ENCODE assay signal across 31 mouse cellular contexts in genomic region chr9:61803555-61803954, GRCm38 (mm10).
DNase-seq lines count a peak whose midpoint lies in the region; ATAC-seq and TF ChIP-seq lines count a peak whose summit lies in the region.
"Had no signal": no experiment of that assay in that cellular context is flagged by ENCODE, and none has a peak within 500 bp of the region (broad histone marks: within the 10 kb centered on the region; RNA-seq: fewer than 3 reads in every experiment).

No protein-coding gene starts in this region.

- H3K4me2 ChIP-seq in midbrain, postnatal 0 days (ENCODE audit: low read depth, low read length, poor library complexity, severe bottlenecking): no peak overlapping the region
- H3K4me2 ChIP-seq: embryonic facial prominence, embryonic 15.5 days; forebrain, embryonic 13.5 days; heart, embryonic 15.5 days; liver, embryonic 12.5 days; neural tube, embryonic 12.5 days had no signal

- no peak overlapping the region for H3K4me3 ChIP-seq in midbrain, embryonic 10.5 days
- no peak overlapping the region for H3K4me3 ChIP-seq in midbrain, postnatal 0 days (ENCODE audit: low read depth, low read length)
- H3K4me3 ChIP-seq: embryonic facial prominence, embryonic 15.5 days; forebrain, embryonic 13.5 days; heart, embryonic 10.5 days; heart, embryonic 15.5 days; liver, embryonic 12.5 days; megakaryocyte, embryonic 14.5 days; neural tube, embryonic 12.5 days had no signal

- WGBS in midbrain, embryonic 10.5 days: 56% methylated on average over 3 of the region's 3 CpGs
- WGBS in midbrain, postnatal 0 days: 49% methylated on average over 3 of the region's 3 CpGs

- DNase-seq in embryo, embryonic 10 days (ENCODE audit: low spot score): peak; percentile 42
- no peak for DNase-seq in embryo, embryonic 9.5 days (ENCODE audit: extremely low spot score)
- peak; percentile 26 for DNase-seq in midbrain, embryonic 10.5 days (ENCODE audit: low spot score)
- no peak for DNase-seq in midbrain, postnatal 0 days (ENCODE audit: low spot score)
- DNase-seq in retina, embryonic 14.5 days (ENCODE audit: low spot score): peak; percentile 37
- DNase-seq in retina, postnatal 1 day: no peak
- no peak for DNase-seq in layer of hippocampus, adult 11-12 months (ENCODE audit: low spot score)
- DNase-seq: adrenal gland, adult 2 months; adrenal gland, postnatal 36 days; cerebellum, adult 2 months; cerebellum, postnatal 25 days; gastrocnemius, postnatal 14 days; kidney, adult 8-10 months; kidney, postnatal 4 days; layer of hippocampus, postnatal 36 days; left cerebral cortex, postnatal 4 days; liver, postnatal 0 days; lung, postnatal 36 days; right cerebral cortex, postnatal 14 days; thymus, postnatal 4 days had no signal

- peaks cover 38% of the 10 kb centered on the region for H3K27me3 ChIP-seq in midbrain, embryonic 10.5 days (ENCODE audit: low read depth, poor library complexity, severe bottlenecking)
- no peaks in the 10 kb centered on the region for H3K27me3 ChIP-seq in midbrain, postnatal 0 days (ENCODE audit: insufficient read depth, low read length)
- H3K27me3 ChIP-seq: CH12.LX; embryonic facial prominence, embryonic 15.5 days; forebrain, embryonic 13.5 days; neural tube, embryonic 12.5 days had no signal

- no peak for ATAC-seq in midbrain, postnatal 0 days (ENCODE audit: low FRiP score)
- ATAC-seq: activated CD4-positive, CD25-positive, alpha-beta regulatory T cell, adult 4 months; forebrain, embryonic 13.5 days; intestine, embryonic 16.5 days; liver, embryonic 12.5 days; liver, postnatal 0 days had no signal

- peaks cover 30% of the 10 kb centered on the region for H3K4me1 ChIP-seq in midbrain, embryonic 10.5 days
- H3K4me1 ChIP-seq in midbrain, postnatal 0 days (ENCODE audit: insufficient read depth, low read length): no peaks in the 10 kb centered on the region; the same call in 1 of the 2 replicates
- H3K4me1 ChIP-seq: liver, embryonic 12.5 days; megakaryocyte, embryonic 14.5 days had no signal

- peak overlapping the region; percentile 39 for H3K27ac ChIP-seq in midbrain, embryonic 10.5 days (replicated peaks)
- H3K27ac ChIP-seq in midbrain, postnatal 0 days (ENCODE audit: low read depth, low read length): no peak overlapping the region
- H3K27ac ChIP-seq: embryonic facial prominence, embryonic 15.5 days; forebrain, embryonic 13.5 days; heart, embryonic 10.5 days; heart, embryonic 15.5 days; kidney, postnatal 0 days; liver, embryonic 12.5 days; neural tube, embryonic 12.5 days had no signal

- TF ChIP-seq CTCF in midbrain, postnatal 0 days (IDR thresholded peaks at IDR 0.05): no peak

- H3K9me3 ChIP-seq in midbrain, embryonic 10.5 days (replicated peaks): no peaks in the 10 kb centered on the region
- H3K9me3 ChIP-seq in midbrain, postnatal 0 days (ENCODE audit: low read length): no peaks in the 10 kb centered on the region
- H3K9me3 ChIP-seq: embryonic facial prominence, embryonic 15.5 days; forebrain, embryonic 13.5 days; heart, embryonic 10.5 days; heart, embryonic 15.5 days; liver, embryonic 12.5 days; megakaryocyte, embryonic 14.5 days; neural tube, embryonic 12.5 days had no signal

- no peaks in the 10 kb centered on the region for H3K36me3 ChIP-seq in midbrain, embryonic 10.5 days
- H3K36me3 ChIP-seq in midbrain, postnatal 0 days (ENCODE audit: insufficient read depth, low read length): no peaks in the 10 kb centered on the region
- H3K36me3 ChIP-seq: embryonic facial prominence, embryonic 15.5 days; heart, embryonic 10.5 days; heart, embryonic 15.5 days; liver, embryonic 12.5 days; neural tube, embryonic 12.5 days had no signal

- H3K9ac ChIP-seq in midbrain, postnatal 0 days (replicated peaks; ENCODE audit: low read length, poor library complexity, severe bottlenecking): no peak overlapping the region
- H3K9ac ChIP-seq: embryonic facial prominence, embryonic 15.5 days; forebrain, embryonic 13.5 days; heart, embryonic 15.5 days; liver, embryonic 12.5 days; liver, postnatal 0 days; neural tube, embryonic 12.5 days had no signal

Comparison
In these comparisons a context has a peak if more than half of its experiments do, and no peak if none do; other contexts are left out.
1. DNase-seq: peak in embryo, embryonic 10 days (single experiment), midbrain, embryonic 10.5 days (single experiment) and retina, embryonic 14.5 days (single experiment); none in embryo, embryonic 9.5 days (single experiment), midbrain, postnatal 0 days (single experiment), retina, postnatal 1 day (single experiment) and layer of hippocampus, adult 11-12 months (single experiment).